Mouse (Mus musculus) heart, postnatal 25 days (tissue): Measurements from ENCODE around the gene Micall2. TPM values are rescaled to one million over a fixed set of nuclear protein-coding genes. Genes with fewer than 3 reads are reported as not detected.

Experiments
- DNase-seq: peaks from one replicate; pipeline ENCODE4 v3.0.0; 2022; ENCODE audit warnings: low spot score
- intact Hi-C: fragments of 180-260 bp; cut with DNase I; formaldehyde crosslinking; loops from one replicate; pipeline ENCODE4 v1.15.1; 2025
- microRNA-seq: library from miRNA; unstranded; fragments of <30 nt; microRNA quantifications from one replicate; pipeline ENCODE4 v1.2.0, GENCODE M21; 2022
- total RNA-seq, 2 experiments: library from RNA; stranded (reverse); gene quantifications; 2 replicates each; pipeline ENCODE4 v1.2.3; 2021

Gene Micall2
- total RNA-seq, 2 experiments from 2014 or later = 2.7 to 3.2 TPM

DNA sequence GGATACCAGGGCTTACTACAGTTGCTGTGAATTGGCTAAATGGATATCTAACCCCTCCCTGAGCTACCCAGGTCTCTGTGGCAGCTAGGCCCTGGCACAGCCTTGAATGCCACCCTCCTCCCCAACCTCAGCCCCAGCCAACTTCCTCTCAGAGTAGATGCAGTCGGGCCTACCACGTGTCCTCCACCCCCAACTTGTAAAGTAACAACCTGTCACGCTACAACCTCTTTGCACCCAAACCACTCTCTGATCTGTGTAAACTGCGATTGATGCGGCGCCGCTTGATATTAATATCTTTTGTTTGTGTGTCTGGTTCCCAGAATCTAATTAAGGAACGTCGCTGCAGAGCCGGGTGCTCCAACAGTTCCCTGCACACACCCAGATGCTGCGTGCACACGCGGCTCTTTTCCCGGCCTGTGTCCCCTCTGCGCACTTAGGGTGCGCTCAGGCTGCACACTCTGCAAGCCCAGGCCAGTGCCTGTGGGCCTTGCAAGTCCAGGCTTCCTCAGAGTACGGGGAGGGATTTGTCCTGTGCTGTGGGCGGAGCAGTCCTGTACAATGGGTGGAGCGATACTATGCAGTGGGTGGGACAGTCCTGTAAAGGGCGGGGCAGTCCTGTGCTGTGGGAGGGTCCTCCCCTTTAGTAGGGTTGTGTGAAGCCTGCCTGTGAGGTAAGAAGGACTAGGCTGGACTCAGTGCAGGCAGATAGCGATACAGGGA lies 49.4 kb downstream of the Micall2 start:
- intact Hi-C loops = no loop called here
- DNase-seq = no peak

DNA sequence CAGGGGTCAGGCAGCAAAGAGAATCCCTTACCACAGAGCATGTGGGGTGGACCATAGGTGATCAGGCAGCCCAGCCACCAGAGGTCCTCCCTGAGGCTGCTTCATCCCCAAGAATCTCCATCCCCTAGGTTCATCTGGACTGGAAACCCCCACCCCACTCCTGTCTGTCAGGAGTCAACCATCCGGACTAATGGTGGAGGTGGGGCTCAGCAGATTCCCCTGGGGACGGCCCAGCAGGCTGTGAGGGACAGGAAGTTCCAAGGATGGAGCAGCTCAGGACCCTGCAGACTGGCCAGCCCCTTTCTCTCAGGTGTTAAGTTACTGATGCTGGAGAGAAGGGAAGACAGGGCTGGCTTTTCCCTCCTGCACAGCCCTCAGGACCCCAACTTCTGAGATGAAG lies 52.9 kb downstream of the Micall2 start:
- intact Hi-C loops = no loop called here
- no peak for DNase-seq

DNA sequence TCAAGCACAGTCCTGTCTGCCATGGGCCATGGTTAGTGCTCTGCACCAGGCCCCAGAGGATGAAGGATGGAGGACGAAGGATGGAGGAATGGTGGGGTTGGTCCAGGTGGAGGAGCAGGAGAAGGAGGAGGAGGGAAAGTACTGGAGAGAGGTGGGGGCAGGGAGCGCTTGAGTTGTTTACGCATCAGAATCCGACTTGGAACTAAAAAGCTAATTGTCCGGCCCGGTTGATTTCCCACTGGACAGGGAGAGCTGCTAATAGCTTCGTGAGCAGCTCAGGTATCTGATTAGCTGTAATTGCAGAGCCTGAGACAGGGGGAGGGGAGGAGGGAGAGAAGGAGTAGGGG lies 53.5 kb downstream of the Micall2 start:
- intact Hi-C loops = no loop called here
- no peak for DNase-seq

DNA sequence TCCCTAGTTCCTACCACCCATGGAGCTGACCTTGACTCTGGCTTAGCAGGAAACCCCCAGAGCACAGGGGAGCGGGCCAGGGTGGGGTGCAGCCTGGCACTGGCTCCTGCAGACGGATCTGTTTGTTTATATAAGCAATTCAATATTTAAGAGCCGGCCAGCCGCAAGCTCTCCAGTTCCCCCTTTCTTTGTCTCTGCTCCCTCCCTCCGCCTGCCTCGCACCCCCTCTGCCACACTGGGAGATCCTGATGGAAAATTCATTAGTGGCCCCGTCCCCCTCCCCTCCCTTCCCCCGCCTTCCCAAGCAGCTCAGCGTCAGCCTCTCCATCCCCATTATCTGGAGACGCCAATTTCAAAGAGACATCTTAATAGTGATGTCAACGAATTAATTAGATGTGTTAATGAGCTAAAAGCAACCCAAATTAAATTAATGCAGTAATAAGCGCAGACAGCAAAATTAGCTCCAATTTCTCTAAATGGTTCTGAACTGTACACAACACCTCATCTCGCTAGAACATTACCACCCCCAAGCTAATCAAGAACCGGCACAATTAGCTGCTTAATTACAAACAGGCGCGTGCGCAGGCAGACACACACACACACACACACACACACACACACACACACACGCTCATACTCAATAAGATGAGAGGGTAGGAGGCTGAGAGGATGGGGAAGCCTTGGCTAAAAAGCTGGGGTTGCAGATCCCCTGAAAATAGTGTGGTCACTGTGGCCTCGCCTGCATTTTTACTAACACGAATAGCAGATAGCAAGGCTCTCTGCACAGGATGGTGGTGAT lies 54.1 kb downstream of the Micall2 start:
- intact Hi-C loops = no loop called here
- DNase-seq = no peak

DNA sequence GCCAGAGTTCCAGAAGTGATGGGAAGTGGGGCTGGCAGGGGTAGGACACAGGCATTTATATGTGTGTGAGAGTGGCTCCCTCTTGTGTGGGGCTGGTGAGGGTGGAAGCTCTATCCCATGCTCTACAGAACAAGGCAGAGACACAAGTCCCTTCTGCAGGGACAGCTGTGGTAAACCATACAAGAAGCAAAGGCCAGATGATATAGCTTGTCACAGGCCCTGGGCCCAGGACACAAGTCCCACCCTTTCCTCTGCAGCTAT lies 60.5 kb downstream of the Micall2 start:
- no peak for DNase-seq

DNA sequence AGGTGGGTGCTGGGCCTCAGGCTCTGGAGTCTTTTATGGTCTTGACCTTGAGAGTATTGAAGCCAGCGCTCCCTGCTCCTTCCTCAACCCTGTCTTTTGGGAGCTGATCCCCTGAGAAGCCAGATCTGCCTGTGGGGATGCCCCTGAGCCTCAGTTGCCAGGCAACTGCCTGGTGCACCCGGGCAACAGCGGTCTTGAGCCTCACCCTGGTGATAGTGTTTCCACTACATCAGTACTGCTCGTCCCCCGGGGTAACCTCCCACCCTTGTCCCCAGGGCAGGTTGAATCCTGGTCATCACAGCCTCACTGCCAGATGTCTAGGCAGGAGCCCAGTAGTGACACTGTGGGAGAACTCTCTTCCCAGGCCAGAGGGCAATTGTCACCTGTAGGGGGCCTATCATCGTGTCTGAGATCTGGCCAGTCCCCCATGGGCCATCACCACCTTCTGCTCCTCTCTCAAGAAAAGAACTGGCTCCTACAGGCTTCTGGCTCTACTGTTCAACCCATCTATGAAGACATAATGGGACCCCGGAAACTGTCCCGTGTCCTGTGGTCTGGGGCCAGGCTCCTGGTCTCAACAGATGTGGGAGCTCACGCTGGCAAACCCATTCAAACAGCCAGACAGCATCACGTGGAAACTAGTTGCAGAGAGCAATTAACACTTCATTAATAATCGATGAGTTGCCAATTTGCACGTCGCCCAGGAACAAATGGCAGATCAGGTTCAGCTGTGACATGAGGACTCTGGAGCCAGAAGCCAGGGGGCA lies 61.0 kb downstream of the Micall2 start:
- no peak for DNase-seq
- intact Hi-C loops = no loop called here

More for the DNA sequence above, 60.5 kb downstream of the Micall2 start:
- intact Hi-C loops = no loop called here

DNA sequence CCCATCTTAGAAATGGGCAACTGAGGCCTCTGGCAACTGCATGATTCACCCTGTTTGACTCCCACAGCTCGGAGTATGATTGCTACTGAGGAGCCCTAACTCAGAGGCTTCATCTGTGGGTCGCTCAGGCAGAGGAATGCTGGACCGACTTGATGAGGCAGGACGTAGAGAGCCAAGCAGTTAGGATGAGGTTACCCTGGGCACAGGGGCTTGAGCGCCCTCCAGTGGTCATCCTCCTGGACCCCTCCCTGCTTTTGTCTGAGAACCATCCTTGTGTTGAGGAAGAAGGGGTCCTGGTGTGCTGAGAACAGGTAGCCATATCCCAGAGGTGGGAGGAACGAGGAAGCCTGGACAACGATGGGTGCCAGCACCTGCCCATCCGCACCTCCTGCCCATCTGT lies 66.8 kb downstream of the Micall2 start:
- DNase-seq = no peak
- intact Hi-C loops = loop anchor here (10.0 kb wide), 1 partner anchor 345 kb away; the partner anchor contains the start of gene Adap1

DNA sequence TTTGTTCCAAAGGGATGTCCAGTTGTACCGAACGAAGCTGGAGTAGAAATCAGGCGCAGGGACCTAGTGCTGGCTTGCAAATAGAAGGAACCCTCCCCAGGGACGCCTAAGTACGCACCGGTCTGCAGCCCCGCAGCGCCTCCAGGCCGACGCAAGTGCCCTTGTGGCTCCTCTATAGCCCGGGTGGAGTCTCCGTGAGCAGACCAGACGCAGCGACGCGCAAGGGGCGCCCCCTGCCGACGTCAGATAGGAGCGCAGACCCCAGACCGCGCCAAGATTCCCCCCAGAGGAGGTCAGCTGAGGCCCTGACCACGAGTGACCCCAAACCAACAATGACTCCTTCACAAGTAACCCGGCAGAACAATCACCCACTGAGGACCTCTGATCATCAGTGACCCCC lies 67.6 kb downstream of the Micall2 start:
- intact Hi-C loops = loop anchor here (1.0 to 10.0 kb wide), 3 partner anchors 132 to 344 kb away; partner anchors contain the start of gene Adap1
- peak; percentile 20 for DNase-seq

DNA sequence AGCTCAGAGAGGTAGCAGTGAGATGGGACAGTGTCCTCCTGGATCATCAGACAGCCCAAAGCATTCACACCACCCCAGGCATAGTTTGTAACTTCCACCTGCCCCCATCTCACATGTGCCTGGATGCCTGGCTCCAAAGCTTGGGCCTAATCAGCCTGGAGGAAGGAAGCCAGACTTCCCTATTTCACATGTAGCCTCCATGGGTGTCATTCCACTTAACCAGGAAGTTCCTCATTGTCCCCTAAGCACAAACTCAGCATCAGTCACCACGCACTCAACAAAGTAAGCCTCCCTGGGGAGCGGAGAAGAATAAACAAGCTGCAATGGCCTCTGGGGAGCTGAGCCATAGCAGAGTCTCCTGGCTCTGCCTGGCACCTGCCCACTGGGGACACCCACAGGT lies 69.6 kb downstream of the Micall2 start:
- intact Hi-C loops = loop anchor here (10.0 kb wide), 1 partner anchor 342 kb away; the partner anchor contains the start of gene Adap1
- no peak for DNase-seq

DNA sequence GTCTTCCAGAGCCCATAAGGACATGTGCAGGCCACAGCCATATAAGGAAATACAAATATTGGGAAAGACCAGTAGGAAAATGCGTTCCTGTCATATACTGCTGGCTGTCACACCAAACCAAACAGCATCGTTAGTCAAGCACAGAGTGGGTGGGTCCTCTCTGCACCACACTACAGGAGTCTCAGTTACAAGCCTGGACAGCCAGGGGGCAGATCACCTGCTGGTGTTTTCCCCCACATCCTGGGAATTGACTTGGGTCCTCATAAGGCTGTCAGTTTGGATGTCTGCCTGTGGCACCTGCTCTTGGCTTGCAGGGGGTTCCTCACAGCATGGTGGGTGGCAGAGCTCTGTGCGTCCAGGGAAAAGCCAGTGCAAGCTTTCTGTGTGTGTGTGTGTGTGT lies 70.8 kb downstream of the Micall2 start:
- intact Hi-C loops = loop anchor here (10.0 kb wide), 1 partner anchor 341 kb away; the partner anchor contains the start of gene Adap1
- DNase-seq = no peak

DNA sequence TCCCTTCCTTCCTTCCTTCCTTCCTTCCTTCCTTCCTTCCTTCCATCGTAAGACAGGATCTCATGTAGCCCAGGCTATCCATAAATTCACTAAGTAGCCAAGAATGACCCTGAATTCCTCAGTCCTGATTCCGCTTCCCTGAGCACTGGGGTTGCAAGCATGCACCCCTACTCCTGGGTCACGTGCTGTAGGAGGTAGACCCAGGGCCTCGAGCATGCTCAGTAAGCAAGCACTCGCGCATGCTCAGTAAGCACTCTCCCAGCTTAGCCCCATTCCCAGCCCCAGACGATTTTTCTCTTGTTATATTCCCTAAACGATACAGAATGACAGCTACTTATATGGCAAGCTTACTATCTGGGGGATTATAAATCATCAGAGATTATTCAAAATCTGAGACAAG lies 74.4 kb downstream of the Micall2 start:
- no peak for DNase-seq
- intact Hi-C loops = loop anchor here (10.0 kb wide), 1 partner anchor 337 kb away; the partner anchor contains the start of gene Adap1

DNA sequence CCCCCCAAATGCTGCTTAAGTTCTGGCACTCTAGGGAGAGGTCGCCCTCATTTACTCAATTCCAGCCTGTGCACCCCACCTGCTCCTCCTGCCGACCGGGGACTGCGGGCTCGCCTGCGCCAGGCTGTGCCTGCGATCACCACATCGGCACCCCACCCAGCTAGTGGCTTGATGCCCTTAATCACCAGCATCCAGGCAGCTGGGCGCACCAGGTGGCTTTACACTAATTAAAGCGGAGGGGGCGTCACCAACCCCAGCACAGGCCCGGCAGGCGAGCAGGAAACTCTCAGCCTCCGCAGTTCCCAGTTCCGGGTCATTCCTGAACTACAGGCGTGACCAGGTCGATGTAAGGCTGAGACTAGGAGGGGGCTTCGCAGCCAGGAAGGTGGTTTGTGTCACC lies 76.8 kb downstream of the Micall2 start:
- DNase-seq = no peak
- intact Hi-C loops = no loop called here

DNA sequence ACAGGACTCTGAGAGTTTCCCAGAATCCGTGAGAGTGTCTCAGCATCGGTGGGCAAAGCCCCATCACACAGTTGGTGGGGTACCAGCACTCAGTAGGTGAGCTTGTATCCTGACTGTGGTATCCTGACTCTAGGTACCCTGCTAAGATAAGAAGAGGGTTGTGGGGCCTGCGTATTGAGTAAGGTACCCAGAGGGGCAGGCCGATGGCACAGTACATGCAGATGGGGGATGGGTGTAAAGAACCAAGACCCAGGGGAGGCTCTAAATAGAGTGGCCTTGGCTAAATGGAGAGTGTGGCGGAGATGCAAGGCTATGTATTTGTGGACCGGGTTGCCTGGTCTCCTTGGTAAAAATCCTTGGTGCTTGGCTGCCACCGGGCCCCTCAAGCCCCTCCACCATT lies 77.3 kb downstream of the Micall2 start:
- intact Hi-C loops = no loop called here
- no peak for DNase-seq

DNA sequence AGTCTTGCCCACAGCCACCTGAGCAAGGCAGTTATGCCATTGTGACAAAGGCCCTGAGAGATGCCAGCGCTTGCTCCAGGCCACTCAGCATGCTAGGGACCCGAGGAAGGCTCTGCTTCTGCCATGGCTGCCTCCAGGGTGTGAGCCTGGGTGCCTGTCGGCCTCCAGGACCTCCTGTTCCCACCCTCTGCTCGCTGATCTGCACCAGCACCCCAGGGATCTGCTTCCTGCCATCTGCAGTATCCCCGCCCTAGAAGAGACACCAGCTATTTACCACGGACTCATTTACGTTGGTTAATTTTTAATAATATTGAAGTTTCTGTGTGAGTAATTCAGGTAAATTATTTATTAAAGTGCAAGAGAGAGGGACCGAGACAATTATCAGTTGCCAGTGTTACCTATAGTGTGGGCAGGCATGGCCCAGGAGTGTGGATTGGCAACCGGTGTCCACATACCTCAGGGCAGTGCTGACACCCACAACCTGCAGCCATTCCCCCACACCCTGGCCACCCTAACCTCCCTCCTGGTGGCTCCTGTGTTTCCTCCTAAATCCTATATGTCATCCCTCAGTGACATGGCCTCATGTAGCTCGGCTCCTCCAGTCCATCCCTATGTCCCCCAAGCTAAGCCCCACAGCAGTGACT lies 78.1 kb downstream of the Micall2 start:
- intact Hi-C loops = no loop called here
- DNase-seq = no peak

Small RNA genes lying within 50 kb of the gene (microRNA-seq; reads per million reads assigned to microRNA genes)
- gene Mir7037 = 1.1 reads per million

Other genes starting within 250 kb of the Micall2 start
- gene Uncx, start 192.8 kb downstream of the Micall2 start, total RNA-seq = not detected
- gene Ints1, start 39.3 kb upstream of the Micall2 start, total RNA-seq = 10 to 100 TPM; 43.3 to 47.3 TPM
- gene Mafk, start 55.2 kb upstream of the Micall2 start, total RNA-seq = 10 to 100 TPM; 30.2 to 30.9 TPM
- under 1 TPM; 0.16 to 0.17 TPM for gene Tmem184a, start 83.6 kb upstream of the Micall2 start, total RNA-seq
- gene Gm26938, start 90.1 kb upstream of the Micall2 start, total RNA-seq = not detected
- gene Psmg3, start 90.5 kb upstream of the Micall2 start, total RNA-seq = 10 to 100 TPM; 10.2 to 11.1 TPM
- under 1 TPM; 0.13 to 0.14 TPM for gene Elfn1, start 171.6 kb upstream of the Micall2 start, total RNA-seq